Mouse (Mus musculus) splenic B cell, adult 2 months (primary cell): ENCODE results near the gene Plxdc1.

Experiments
- DNase-seq: peaks from one replicate; pipeline ENCODE4 v3.0.0-alpha.2; 2011; ENCODE audit warnings: low read depth, low spot score
- H3K27me3 ChIP-seq: 2 replicates; pipeline ENCODE4 v1.6.1; 2012; ENCODE audit warnings: mild to moderate bottlenecking, low read length, moderate library complexity, mixed read lengths; ENCODE audit not compliant: control insufficient read depth, poor library complexity, insufficient read depth, severe bottlenecking
- H3K36me3 ChIP-seq: 2 replicates; pipeline ENCODE4 v1.6.1; 2012; ENCODE audit warnings: mild to moderate bottlenecking, low read length, moderate library complexity, mixed read lengths; ENCODE audit not compliant: control insufficient read depth, poor library complexity, insufficient read depth, severe bottlenecking

The Plxdc1 gene

GRCm38 (mm10) chr11:97907935-97908334 lies 78.3 kb downstream of the Plxdc1 start:
- Histone ChIP-seq H3K36me3 (no peaks in the 10 kb centered on the region), H3K27me3 (0 out of 2 replicates have a peak, but pooled peaks cover 1% of the 10 kb centered on the region)
- no peak for DNase-seq

GRCm38 (mm10) chr11:97906905-97907304 lies 79.3 kb downstream of the Plxdc1 start:
- no peak for DNase-seq
- no peaks in the 10 kb centered on the region for H3K36me3 ChIP-seq

GRCm38 (mm10) chr11:97905941-97906340 lies 80.3 kb downstream of the Plxdc1 start:
- no peaks in the 10 kb centered on the region for H3K36me3 ChIP-seq
- DNase-seq: no peak
- H3K27me3 ChIP-seq: 0 out of 2 replicates have a peak, but pooled peaks cover 1% of the 10 kb centered on the region

More at GRCm38 (mm10) chr11:97906905-97907304, 79.3 kb downstream of the Plxdc1 start:
- 0 out of 2 replicates have a peak, but pooled peaks cover 1% of the 10 kb centered on the region for H3K27me3 ChIP-seq

DNA sequence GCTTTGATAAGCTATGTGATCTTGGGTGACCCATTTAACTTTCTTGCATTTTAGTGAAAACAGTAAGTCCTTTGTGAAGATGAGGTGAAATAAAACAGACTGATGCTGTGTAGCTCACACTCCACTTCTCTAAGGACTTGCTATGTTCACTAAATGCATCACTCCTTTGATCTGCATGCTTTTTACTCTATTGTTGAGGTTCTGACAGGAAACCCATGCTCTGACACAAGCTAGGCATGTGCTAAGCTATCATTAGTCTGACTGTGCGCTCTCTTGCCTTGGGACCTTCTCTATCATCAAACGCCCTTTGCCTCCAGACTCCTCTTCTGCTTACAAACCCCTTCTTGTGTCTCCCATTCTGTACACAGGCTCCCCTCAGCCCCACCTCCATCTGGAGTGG lies 80.7 kb downstream of the Plxdc1 start:
- DNase-seq: no peak
- H3K27me3 ChIP-seq: 0 out of 2 replicates have a peak, but pooled peaks cover 1% of the 10 kb centered on the region
- no peaks in the 10 kb centered on the region for H3K36me3 ChIP-seq

DNA sequence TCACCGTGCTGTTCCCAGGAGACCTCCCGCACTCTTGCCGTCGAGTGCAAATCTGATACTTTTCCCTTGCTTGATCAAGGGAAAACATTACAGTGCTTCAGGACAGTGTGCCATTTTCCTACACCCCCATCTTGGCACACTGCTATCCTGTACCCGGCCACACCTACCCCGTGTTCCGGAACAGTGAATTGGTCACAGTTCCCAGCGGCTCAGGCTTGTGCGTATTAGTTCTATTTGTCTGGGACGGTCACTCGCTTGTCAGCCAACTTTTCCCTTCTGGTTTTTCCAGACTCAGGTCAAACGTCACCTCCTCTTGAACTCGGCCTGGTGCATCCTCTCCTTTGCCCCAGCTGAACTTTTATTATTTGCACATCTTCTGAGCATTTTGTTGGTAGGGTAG lies 81.4 kb downstream of the Plxdc1 start:
- Histone ChIP-seq H3K27me3 (0 out of 2 replicates have a peak, but pooled peaks cover 1% of the 10 kb centered on the region), H3K36me3 (no peaks in the 10 kb centered on the region)
- DNase-seq: no peak

GRCm38 (mm10) chr11:97901806-97902205 lies 84.4 kb downstream of the Plxdc1 start:
- Histone ChIP-seq H3K27me3 (no peaks in the 10 kb centered on the region), H3K36me3 (no peaks in the 10 kb centered on the region)

GRCm38 (mm10) chr11:97899822-97900221 lies 86.4 kb downstream of the Plxdc1 start:
- Histone ChIP-seq H3K36me3 (no peaks in the 10 kb centered on the region), H3K27me3 (no peaks in the 10 kb centered on the region)
- DNase-seq: peak; percentile 91

More at GRCm38 (mm10) chr11:97901806-97902205, 84.4 kb downstream of the Plxdc1 start:
- DNase-seq: no peak

GRCm38 (mm10) chr11:97897568-97898185 lies 88.6 kb downstream of the Plxdc1 start:
- DNase-seq: no peak
- Histone ChIP-seq H3K27me3 (no peaks in the 10 kb centered on the region), H3K36me3 (no peaks in the 10 kb centered on the region)

GRCm38 (mm10) chr11:97896655-97897054 lies 89.6 kb downstream of the Plxdc1 start:
- H3K36me3 ChIP-seq: no peaks in the 10 kb centered on the region
- DNase-seq: no peak
- no peaks in the 10 kb centered on the region for H3K27me3 ChIP-seq

DNA sequence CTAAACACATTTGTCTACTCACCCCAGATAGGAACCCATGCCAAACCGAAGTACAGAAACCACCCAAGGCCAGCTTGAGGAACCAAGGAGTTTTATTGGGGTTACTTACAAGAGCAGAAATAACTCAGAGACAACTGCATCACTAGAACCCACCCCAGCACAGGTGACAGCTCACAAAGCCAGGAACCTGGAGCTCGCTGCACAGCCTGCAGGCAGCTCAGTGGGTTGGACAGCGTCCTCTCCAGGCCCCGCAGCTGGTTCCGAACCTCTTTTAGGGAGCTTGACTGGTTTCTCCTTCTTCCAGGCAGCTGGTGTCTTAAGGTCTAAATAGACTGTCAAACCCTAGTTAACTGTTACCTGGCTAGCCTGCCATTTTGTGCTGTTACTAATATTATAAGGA lies 94.4 kb downstream of the Plxdc1 start:
- H3K27me3 ChIP-seq: no peaks in the 10 kb centered on the region
- DNase-seq: no peak
- H3K36me3 ChIP-seq: no peaks in the 10 kb centered on the region

DNA sequence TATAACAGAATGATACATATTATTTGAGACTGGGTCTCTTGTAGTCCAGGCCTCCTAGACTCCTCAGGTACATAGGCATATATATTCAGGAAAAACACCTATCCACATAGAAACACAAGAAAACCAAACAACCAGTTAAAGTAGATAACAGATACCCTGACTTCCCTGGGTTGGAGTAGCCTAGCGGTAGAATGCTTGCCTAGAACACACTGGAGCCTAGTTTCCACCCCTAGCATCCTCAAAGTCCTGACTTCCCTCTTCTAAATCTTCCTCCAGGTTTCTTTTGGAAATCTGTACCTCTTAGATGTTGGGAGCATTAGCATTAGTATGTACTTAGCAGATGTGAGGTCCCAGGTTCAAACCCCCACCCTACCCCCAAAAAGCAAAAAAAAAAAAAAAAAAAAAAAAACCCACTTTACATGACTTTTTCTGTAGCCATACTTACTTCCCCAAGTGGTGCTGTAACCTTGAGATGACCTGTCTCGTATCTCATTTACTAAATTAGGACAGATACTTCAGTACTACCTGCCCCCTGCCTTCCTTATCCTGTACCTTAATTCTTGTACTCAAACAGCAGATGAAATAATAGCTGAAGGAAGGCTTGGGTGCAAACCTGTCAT lies 100.8 kb downstream of the Plxdc1 start:
- Histone ChIP-seq H3K27me3 (no peaks in the 10 kb centered on the region), H3K36me3 (no peaks in the 10 kb centered on the region)
- DNase-seq: no peak

GRCm38 (mm10) chr11:97884601-97885185 lies 101.6 kb downstream of the Plxdc1 start:
- Histone ChIP-seq H3K27me3 (no peaks in the 10 kb centered on the region), H3K36me3 (no peaks in the 10 kb centered on the region)
- no peak for DNase-seq

DNA sequence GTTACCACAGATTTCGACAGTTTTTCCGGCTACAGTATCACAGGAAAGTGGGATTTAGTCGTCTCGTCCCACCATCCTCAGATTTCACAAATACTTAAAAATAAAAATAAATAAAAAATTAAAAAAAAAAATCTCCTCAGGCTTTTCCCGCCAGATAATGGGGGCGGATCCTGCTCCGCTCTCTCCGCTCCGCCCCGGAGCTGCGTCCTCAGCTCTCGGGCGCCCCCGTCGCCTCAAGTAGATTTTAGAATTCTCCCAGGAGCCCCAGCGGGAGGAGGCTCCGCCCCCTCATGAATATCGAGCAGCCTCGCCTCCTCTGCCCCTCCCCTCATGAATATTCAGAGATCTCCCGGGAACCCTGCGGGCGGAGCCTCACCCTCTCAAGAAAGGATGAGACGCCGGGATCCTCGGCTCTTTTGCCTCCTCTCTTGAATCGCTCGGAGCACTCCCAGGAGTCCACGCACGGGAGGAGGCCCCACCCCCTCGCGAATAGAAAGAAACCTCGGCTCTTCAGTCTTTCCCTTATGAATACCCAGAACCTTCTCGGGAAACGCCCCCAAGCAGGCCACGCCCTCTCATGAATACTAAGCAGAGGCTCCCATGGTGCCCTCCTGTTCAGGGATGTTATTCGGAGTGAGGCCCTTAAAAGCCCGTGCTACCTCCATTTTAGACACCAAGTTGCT lies 102.2 kb downstream of the Plxdc1 start, which contains the start of gene Fbxo47:
TSS of gene Fbxo47 (minus strand) at position 237 of the 683 bp plus-strand sequence.
- no peaks in the 10 kb centered on the region for H3K36me3 ChIP-seq
- peak; percentile 98 for DNase-seq
- H3K27me3 ChIP-seq: no peaks in the 10 kb centered on the region

GRCm38 (mm10) chr11:97883542-97883917 lies 102.7 kb downstream of the Plxdc1 start:
- DNase-seq: peak; percentile 92
- Histone ChIP-seq H3K36me3 (no peaks in the 10 kb centered on the region), H3K27me3 (no peaks in the 10 kb centered on the region)

DNA sequence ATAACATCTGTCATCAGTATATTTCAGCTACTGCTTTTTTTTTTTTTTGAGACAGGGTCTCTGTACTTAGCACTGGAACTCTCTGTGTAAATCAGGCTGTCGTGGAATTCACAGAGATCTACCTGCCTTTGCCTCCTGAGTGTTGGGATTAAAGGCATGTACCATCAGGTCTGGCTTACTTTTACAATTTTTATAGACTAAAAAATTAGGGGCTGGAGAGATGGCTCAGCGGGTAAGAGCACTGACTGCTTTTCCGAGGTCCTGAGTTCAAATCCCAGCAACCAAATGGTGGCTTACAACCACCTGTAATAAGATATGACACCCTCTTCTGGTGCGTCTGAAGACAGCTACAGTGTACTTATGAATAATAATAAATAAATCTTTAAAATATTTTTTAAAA lies 105.9 kb downstream of the Plxdc1 start:
- H3K27me3 ChIP-seq: no peaks in the 10 kb centered on the region
- DNase-seq: no peak
- H3K36me3 ChIP-seq: no peaks in the 10 kb centered on the region
